Mouse (Mus musculus) inflammation-experienced regulatory T-cells, adult 6 months (primary cell): Measurements from ENCODE around the gene Socs5. TPM values are rescaled to one million over a fixed set of nuclear protein-coding genes. Genes with fewer than 3 reads are reported as not detected.

ENCODE experiments used
- ATAC-seq: one replicate; pipeline ENCODE4 v1.8.0; 2017
- polyA plus RNA-seq, 3 experiments: library from polyadenylated mRNA; unstranded; fragments of 100-300 nt; shearing (Covaris generic); gene quantifications; one replicate each; pipeline ENCODE4 v1.2.1; 2017

The Socs5 gene
- polyA plus RNA-seq, 3 experiments from 2014 or later = 4.7 to 10.5 (median 8.6) TPM

DNA sequence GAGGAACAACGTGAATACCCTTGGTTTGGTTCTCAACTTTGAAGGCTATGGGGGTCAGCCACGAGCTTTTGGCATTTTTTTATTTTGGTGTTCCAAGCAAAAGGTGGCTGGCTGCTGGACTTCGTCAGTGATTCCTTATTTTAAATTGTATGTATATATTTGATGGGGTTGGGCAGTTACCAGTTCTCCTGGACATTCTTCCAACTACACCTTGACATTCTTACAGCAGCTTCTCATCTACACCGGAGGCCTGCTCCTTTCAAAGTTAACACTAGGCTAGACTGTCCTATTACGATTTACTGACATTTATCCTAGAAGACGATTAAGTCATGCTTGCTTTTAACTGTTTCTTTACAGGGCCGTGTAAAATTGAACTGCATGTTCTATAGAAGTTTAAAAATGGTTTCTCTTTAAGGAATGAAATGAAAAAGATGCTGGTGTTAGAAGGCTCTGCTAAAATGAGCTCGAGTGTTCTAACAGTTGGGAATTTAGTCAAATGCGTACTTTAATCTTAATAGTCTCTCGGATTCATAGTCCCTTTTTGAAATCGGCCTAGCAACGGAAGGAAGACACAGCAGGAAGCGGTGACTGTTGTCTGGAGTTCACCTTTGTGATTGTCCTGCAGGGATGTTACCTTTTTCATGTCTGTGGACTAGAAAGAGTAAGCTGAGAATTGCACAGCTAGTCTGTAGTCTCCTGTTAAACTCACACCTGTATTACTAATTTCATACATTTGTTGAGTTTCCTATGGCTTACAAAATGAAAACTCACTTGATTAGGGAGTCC, 1.2 kb downstream of the Socs5 start:
- peak; percentile 8 for ATAC-seq

GRCm38 (mm10) chr17:87109504-87109903, 2.0 kb downstream of the Socs5 start:
- ATAC-seq = no peak

DNA sequence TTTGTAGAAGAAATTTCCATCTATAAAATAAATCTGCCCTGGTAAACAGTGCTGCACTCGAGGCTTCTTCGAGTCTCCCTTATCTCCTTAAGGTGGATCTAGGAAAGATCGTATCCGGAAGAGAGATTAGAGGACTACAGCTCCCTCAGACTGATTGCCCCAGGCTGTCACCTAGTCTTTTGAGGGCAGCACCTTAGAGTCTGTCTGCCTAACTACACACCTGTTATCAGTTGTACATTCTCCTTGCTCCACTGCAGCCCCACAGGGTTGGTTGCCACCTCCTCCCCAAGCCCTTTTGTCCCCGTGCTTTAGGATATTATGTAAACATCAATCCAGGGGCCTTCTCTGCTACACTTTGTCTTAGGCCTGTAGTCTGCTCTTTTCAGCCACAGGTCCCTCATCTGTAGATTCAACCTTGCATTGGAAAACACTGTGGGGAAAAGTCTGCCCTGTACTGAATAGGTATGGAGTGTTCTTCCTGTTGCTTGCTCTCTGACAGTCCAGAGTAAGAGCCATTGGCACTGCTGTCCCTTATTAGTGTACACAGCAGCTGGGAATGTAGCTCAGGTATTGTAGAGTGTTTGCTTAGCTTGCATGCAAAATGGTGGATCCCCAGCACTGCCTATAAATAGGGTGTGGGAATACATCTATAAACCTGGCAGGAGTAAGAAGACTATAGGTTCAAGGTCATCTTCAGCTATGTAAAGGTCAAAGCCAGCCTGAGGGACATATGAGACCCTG, 5.5 kb downstream of the Socs5 start:
- no peak for ATAC-seq

DNA sequence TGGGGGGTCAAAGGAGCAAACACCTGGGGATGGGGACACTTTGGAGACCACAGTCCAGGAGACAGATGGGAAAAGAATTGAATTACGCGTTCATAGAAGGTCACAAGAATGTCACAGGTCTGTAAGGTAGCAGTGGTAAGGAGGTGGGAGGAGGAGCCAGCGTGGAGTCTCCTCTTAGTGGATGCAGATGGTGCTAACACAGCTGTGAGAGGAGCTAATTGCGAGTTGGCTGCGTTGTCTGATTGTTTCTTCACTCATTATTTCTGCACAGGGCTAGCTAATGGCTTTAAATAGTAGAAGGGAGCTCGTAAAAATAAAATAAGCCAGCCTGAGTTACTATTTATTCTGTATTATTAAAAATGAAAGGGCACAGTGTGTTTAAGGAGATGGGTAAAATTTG, 8.1 kb downstream of the Socs5 start:
- ATAC-seq = no peak

- ATAC-seq = peak; percentile 96
Measured at GRCm38 (mm10) chr17:87118966-87119526, 11.6 kb downstream of the Socs5 start.

DNA sequence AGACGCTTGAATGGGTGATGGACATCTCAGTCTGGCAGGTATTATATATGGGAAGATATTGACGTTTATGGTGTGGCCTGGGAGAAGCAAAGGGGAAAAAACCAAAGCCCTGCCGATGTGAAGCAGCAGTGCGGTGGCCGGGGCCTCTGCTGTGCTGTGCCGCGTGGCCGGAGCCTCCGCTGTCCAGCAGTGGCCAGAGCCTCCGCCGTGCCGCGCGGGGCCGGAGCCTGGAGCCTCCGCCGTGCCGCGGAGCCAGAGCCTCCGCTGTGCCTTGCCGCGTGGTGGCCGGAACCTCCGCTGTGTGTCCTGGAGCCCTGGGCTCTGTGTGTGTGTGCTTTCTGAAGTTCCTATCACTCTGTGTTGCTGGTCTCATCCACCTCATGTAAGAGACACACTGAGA, 17.9 kb downstream of the Socs5 start:
- no peak for ATAC-seq

DNA sequence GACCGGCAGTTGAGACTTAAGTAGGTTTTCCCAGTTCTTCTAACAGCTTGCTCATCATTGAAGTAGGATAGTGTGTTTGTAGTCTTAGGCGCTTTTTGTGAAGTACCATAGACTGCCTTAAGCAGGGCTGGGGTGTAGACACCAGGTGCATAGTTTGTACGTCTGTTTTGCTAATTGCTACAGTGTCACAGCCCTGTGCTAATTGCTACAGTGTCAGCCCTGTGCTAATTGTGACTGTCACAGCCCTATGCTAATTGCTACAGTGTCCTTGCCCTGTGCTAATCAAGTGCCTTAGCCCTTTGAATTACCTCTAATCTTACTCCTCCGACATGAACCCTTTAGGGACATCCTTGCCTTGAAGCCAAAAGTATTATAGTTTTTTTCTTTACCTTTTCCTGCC, 24.8 kb downstream of the Socs5 start:
- ATAC-seq = no peak

DNA sequence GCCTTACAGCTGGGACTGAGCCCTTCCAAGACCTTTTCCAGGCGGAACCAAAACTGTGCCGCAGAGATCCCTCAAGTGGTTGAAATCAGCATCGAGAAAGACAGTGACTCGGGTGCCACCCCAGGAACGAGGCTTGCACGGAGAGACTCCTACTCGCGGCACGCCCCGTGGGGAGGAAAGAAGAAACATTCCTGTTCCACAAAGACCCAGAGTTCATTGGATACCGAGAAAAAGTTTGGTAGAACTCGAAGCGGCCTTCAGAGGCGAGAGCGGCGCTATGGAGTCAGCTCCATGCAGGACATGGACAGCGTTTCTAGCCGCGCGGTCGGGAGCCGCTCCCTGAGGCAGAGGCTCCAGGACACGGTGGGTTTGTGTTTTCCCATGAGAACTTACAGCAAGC, 26.3 kb downstream of the Socs5 start:
- no peak for ATAC-seq

- no peak for ATAC-seq
Measured at GRCm38 (mm10) chr17:87134631-87135030, 27.2 kb downstream of the Socs5 start.

GRCm38 (mm10) chr17:87135741-87136140, 28.3 kb downstream of the Socs5 start:
- no peak for ATAC-seq

- no peak for ATAC-seq
Measured at GRCm38 (mm10) chr17:87141188-87141935, 33.9 kb downstream of the Socs5 start.

GRCm38 (mm10) chr17:87142271-87142670, 34.8 kb downstream of the Socs5 start:
- ATAC-seq = no peak

- no peak for ATAC-seq
Measured at GRCm38 (mm10) chr17:87143186-87143585, 35.7 kb downstream of the Socs5 start.

DNA sequence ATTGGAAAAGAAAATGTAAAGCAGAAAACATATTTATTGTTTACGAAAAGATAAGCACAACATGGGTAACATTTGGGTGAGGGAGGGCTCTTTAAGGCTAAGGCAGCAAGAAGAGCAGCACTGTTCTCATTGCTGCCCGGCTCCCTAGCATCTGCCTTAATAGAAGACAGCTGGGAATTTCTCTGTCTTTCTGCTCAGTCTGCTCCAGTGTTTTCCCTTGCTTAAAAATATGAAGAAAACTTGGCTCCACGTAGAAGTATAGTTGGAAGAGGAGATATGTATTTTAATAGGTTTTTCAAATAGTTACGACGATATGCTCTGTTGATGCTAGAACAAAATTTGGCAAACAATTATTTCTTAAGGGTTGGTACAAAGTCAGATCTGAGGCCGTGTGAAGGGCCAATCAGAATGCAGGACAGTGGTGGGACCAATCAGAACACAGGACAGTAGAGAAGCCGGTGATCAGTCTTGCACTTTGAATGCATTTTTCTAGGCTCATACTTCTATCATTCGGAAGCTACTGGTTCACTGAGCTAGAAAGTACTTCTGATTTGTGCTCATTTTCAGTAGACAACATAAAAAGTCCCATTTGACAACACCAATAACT, 39.0 kb downstream of the Socs5 start:
- no peak for ATAC-seq

- ATAC-seq = no peak
Measured at GRCm38 (mm10) chr17:87149762-87150161, 42.3 kb downstream of the Socs5 start.

DNA sequence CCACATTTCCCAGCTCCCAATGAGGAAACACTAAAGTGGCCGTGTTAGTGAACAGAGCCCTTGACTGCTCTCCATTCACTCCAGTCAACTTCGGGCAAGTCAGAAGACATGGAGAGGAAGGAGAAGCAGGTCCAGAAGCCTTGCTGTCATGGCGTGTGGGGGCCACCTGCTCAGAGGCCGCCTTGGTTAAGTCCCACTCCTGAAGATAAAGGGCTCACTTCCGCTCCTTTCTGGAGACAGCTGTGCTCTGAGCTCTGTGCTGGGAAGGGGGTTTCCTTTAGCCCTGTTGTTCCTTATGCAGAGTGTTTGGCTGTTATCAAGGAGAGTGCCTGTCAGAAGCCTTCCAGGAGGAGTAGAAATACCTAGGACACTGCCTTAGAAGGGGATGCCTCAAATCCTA, 45.5 kb downstream of the Socs5 start:
- ATAC-seq = no peak

- ATAC-seq = no peak
Measured at GRCm38 (mm10) chr17:87155664-87156063, 48.2 kb downstream of the Socs5 start.

- no peak for ATAC-seq
Measured at GRCm38 (mm10) chr17:87157739-87158138, 50.3 kb downstream of the Socs5 start.

DNA sequence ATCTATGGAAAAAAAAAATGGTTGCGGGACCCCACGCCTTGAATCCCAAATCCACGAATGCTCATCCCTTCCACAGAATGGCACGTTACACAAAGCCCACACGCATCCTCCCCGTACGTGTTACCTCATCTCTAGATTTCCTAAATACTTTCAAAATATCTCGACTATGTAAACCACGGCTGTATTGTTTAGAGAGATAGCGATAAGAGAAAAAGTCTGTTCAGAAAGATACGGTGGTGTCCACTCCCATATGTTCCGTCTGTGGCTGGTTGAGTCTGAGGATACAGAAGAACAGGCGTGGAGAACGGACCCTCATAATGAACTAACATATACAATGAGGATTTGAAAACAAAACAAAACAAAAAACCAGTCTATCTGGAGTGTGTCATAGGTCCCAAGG, 51.1 kb downstream of the Socs5 start:
- ATAC-seq = no peak

GRCm38 (mm10) chr17:87160270-87160669, 52.8 kb downstream of the Socs5 start:
- ATAC-seq = no peak

- ATAC-seq = no peak
Measured at GRCm38 (mm10) chr17:87164312-87164922, 56.9 kb downstream of the Socs5 start.

DNA sequence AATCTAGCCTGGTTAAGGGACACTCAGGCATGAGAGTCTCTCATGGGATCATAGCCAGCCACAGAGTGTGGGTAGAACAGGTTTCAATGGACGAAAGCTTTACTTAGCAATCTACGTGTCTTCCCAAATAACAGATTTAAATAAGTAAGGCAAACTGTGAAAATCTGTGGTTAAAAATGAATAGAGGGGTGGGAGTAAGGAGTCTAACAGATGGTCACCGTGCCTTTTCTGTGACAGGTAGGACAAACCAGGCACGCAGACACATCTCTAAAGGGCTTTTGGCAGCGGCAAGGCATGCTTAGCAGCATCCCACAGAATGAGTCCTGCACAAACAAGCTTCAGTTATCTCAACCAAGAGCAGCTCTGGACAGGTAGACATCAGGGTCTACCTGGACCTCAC, 59.9 kb downstream of the Socs5 start:
- ATAC-seq = no peak
